Mouse (Mus musculus) heart, embryonic 14.5 days (tissue): ENCODE measurements around the gene Olfr1026. TPM values are rescaled to one million over a fixed set of nuclear protein-coding genes. Genes with fewer than 3 reads are reported as not detected.

Experiments
- ATAC-seq: fragments of 200-750 bp; cut with Nextera tagmentation; 2 replicates; pipeline ENCODE4 v1.8.0; 2017; ENCODE audit warnings: low read depth, moderate TSS enrichment; ENCODE audit not compliant: insufficient number of reproducible peaks, insufficient read depth, low FRiP score
- H3K27ac ChIP-seq, 2 experiments: fragments of 200-500 bp in 1 of 2; fragments of 300-500 bp in 1 of 2; sonication (generic) in 1 of 2; replicated peaks in 1 of 2; 2 replicates each; pipeline ENCODE4 v1.5.1; 2012 to 2014; ENCODE audit warnings: low read depth in 2 of 2, low read length in 2 of 2, control low read depth in 1 of 2, mild to moderate bottlenecking in 1 of 2, mixed read lengths in 1 of 2; ENCODE audit not compliant: control insufficient read depth in 1 of 2, insufficient read depth in 1 of 2
- H3K27me3 ChIP-seq: fragments of 300-500 bp; sonication (generic); 2 replicates; pipeline ENCODE4 v1.6.1; 2014; ENCODE audit warnings: mild to moderate bottlenecking, low read length, control low read depth; ENCODE audit not compliant: control insufficient read depth, insufficient read depth
- H3K36me3 ChIP-seq: fragments of 300-500 bp; sonication (generic); 2 replicates; pipeline ENCODE4 v1.6.1; 2014; ENCODE audit warnings: mild to moderate bottlenecking, control low read depth, low read length, mixed read lengths; ENCODE audit not compliant: control insufficient read depth, insufficient read depth
- H3K4me1 ChIP-seq, 2 experiments: fragments of 200-500 bp in 1 of 2; fragments of 300-500 bp in 1 of 2; sonication (generic) in 1 of 2; 2 replicates each; pipeline ENCODE4 v1.6.1; 2012 to 2014; ENCODE audit warnings: low read length in 2 of 2, control low read depth in 1 of 2, mixed read lengths in 1 of 2; ENCODE audit not compliant: control insufficient read depth in 2 of 2, insufficient read depth in 2 of 2
- H3K4me2 ChIP-seq: fragments of 300-500 bp; sonication (generic); 2 replicates; pipeline ENCODE4 v1.6.1; 2014; ENCODE audit warnings: mild to moderate bottlenecking, low read length
- H3K4me3 ChIP-seq, 2 experiments: fragments of 200-500 bp in 1 of 2; fragments of 300-500 bp in 1 of 2; sonication (generic) in 1 of 2; 2 replicates each; pipeline ENCODE4 v1.5.1; 2012 to 2014; ENCODE audit warnings: low read length in 2 of 2, mild to moderate bottlenecking in 2 of 2, control low read depth in 1 of 2, low read depth in 1 of 2, moderate library complexity in 1 of 2; ENCODE audit not compliant: control insufficient read depth in 1 of 2, insufficient read depth in 1 of 2
- H3K9ac ChIP-seq: fragments of 300-500 bp; sonication (generic); 2 replicates; pipeline ENCODE4 v1.6.1; 2014; ENCODE audit warnings: mild to moderate bottlenecking, low read length
- H3K9me3 ChIP-seq: fragments of 300-500 bp; sonication (generic); 2 replicates; pipeline ENCODE4 v1.6.1; 2016; ENCODE audit warnings: low read length, control low read depth; ENCODE audit not compliant: control insufficient read depth
- WGBS: fragments of 180-500 bp; shearing (Covaris S2); extraction: QIAGEN DNeasy Blood & Tissue Kit; methylation state at CpG from one replicate; pipeline ENCODE4 v1.1.7; 2014; 5-methylcytosine and 5-hydroxymethylcytosine counted together
- polyA plus RNA-seq: library from polyadenylated mRNA; unstranded; fragments of >200 nt; fragmentation: Nextera tagmentation; extraction: Ambion mirVana; gene quantifications from 2 replicates; pipeline ENCODE4 v1.2.1, GENCODE M21; 2014

Gene Olfr1026
- polyA plus RNA-seq = not detected in 2 replicates

DNA sequence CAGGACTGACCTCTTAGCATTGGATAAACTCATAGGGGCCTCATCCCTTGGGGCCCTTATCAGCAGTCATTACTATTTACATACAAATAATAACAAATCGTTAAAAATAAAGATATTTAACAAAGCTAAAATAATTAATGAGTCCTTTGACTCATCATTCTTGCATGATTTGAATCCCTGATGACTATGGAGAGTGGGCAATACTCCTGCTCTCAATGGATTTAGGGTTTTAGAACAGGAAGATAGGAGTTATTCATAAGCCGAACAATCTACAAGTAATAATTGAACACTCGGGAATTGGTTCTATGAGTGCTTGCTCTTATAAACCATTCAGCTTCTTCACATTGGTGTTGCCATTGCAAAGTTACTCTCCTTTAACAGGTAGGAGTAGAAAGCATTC lies at the start of gene Olfr1026:
TSS of gene Olfr1026 (plus strand) at position 301 of the 400 bp plus-strand sequence.
- Histone ChIP-seq H3K9me3 (no peaks in the 10 kb centered on the region), H3K27ac (no peak within 1 kb of the TSS), H3K36me3 (no peaks in the 10 kb centered on the region), H3K27me3 (no peaks in the 10 kb centered on the region), H3K4me3 (no peak within 1 kb of the TSS), H3K4me2 (no peak within 1 kb of the TSS), H3K4me1 (no peaks in the 10 kb centered on the region), H3K9ac (no peak within 1 kb of the TSS)
- ATAC-seq = no peak
- WGBS = 70% methylated on average over 3 of the region's 3 CpGs

DNA sequence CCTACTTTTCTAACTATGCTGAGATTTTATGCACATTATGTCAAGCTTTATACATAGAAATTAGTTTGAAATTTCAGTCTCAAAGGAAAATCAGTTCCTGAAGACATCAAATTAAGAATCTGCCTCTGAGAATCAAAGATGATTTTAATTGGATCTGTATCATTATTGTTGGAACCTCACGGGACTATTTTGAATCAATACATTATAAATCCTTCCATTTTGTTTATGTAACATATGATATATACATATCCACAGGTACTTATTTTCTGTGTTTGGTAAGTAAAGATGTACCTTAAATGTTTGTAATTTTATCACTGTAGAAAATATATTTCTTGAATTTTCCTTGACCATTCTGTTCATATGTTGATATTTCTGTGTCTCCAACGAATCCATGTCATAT lies 36.0 kb upstream of the Olfr1026 start, which contains the start of gene Olfr1023:
TSS of gene Olfr1023 (plus strand) at position 301 of the 400 bp plus-strand sequence.
- H3K36me3 ChIP-seq = no peaks in the 10 kb centered on the region
- H3K4me2 ChIP-seq = no peak within 1 kb of the TSS
- 69% methylated on average over 2 of the region's 2 CpGs for WGBS
- no peak within 1 kb of the TSS for H3K27ac ChIP-seq
- H3K4me3 ChIP-seq = no peak within 1 kb of the TSS
- H3K27me3 ChIP-seq = no peaks in the 10 kb centered on the region
- no peaks in the 10 kb centered on the region for H3K9me3 ChIP-seq
- no peaks in the 10 kb centered on the region for H3K4me1 ChIP-seq
- no peak within 1 kb of the TSS for H3K9ac ChIP-seq
- ATAC-seq = no peak

DNA sequence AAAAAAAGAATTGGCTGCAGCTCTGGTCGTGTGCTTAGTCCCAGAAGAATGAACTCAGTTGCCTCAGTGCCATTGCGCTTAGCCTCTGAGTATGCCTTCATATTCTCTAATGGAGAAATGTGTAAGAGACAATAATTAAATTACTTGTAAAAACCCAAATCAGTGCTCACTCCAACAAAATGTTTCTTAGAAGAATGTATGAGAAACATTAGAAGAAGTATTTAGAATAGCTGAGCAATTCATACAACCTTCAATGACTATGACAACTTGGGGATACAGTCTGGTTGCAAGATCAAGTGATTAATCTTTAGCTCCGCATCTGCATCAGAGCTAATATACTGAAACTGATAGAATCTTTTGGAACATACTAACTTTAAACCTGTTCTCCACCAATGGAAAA lies 16.4 kb upstream of the Olfr1026 start, which contains the start of gene Olfr1024:
TSS of gene Olfr1024 (minus strand) at position 101 of the 400 bp plus-strand sequence.
- H3K4me2 ChIP-seq = no peak within 1 kb of the TSS
- H3K9ac ChIP-seq = no peak within 1 kb of the TSS
- no peaks in the 10 kb centered on the region for H3K27me3 ChIP-seq
- H3K36me3 ChIP-seq = no peaks in the 10 kb centered on the region
- H3K4me1 ChIP-seq = no peaks in the 10 kb centered on the region
- H3K9me3 ChIP-seq = peaks cover 2% of the 10 kb centered on the region
- WGBS = 73% methylated on average over 3 of the region's 3 CpGs
- H3K4me3 ChIP-seq = no peak within 1 kb of the TSS
- no peak for ATAC-seq
- H3K27ac ChIP-seq = no peak within 1 kb of the TSS

DNA sequence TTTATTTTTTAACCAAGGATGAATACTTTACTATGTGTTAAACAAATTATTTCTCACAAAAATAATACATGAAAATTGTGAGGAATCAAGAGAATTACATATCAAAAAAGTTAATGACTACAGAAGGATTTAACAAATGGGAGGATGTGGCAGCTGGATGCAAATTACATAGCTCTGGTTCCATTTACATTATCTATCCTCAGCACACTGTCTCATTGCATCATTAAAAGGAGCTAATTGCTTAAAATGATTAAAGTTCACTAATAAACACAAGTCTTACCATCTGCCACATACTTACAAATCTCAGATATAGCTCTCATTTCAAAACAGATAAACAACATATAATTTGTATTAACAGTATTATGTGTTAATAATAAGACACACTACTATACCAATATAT lies 8.2 kb upstream of the Olfr1026 start:
- H3K4me2 ChIP-seq = no peak overlapping the region
- ATAC-seq = no peak
- no peak overlapping the region for H3K4me3 ChIP-seq

DNA sequence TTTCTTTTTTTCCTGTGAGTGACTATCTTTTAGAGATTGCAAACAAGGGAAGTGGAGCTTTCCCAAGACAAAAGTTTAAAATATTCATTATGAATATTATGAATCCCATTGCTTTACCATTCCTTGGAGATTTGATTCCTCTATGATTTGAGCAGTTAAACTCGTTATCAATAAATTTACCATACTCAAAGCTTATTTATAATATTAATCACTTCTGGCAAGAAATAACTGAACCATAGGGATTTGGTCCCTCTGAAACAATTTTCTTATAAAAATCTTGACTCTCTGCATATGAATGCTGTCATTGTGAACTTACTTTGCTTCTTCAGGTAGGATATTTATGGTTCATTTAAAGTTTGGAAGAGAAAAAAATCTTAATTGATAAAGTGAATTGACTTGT lies 6.5 kb upstream of the Olfr1026 start, which contains the start of gene Olfr1025-ps1:
TSS of gene Olfr1025-ps1 (plus strand) at position 301 of the 400 bp plus-strand sequence.
- Histone ChIP-seq H3K9ac (no peak within 1 kb of the TSS), H3K27me3 (no peaks in the 10 kb centered on the region), H3K36me3 (no peaks in the 10 kb centered on the region), H3K4me3 (no peak within 1 kb of the TSS), H3K9me3 (no peaks in the 10 kb centered on the region), H3K4me1 (no peaks in the 10 kb centered on the region), H3K4me2 (no peak within 1 kb of the TSS), H3K27ac (no peak within 1 kb of the TSS)
- 56% methylated on average over 1 of the region's 1 CpGs for WGBS
- ATAC-seq = no peak

More for the DNA sequence above, 8.2 kb upstream of the Olfr1026 start:
- H3K4me1 ChIP-seq = no peaks in the 10 kb centered on the region
- H3K36me3 ChIP-seq = no peaks in the 10 kb centered on the region
- H3K9me3 ChIP-seq = no peaks in the 10 kb centered on the region
- no peak overlapping the region for H3K9ac ChIP-seq
- H3K27me3 ChIP-seq = no peaks in the 10 kb centered on the region
- no peak overlapping the region for H3K27ac ChIP-seq

DNA sequence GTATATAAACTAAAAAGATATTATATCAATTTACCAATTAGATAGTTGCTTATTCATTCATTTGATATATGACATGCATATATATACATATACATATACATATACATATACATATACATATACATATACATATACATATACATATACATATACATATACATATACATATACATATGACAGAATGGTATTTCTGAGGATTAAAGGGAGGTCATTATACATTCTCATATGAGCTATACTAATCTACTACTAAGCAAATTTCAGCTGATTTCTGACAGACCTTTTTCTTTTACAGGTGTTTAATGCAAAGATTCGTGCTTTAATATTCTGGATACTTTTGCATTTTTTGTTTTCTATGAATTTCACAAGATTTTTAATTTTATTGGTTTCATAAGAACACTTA lies 28.8 kb downstream of the Olfr1026 start, which contains the start of gene Olfr1028:
TSS of gene Olfr1028 (plus strand) at position 301 of the 400 bp plus-strand sequence.
- H3K4me1 ChIP-seq = no peaks in the 10 kb centered on the region
- ATAC-seq = no peak

DNA sequence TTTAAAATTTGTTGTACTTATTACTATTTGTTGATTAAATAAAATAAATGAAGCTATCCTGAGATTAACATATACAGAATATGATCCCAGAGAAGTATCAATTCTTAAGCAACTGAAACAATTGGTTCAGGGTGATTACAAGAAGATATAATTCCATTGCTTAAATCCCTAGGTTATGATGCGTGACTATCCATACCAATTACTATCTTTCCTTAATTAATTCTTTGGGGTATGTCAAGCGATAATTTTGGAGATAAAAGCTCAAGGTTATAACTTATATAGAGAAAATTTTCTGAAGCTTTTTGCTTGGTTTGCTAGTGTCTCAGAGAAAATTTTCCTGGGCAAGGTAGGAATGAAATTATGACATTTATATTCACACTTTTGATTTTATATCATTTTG lies 52.2 kb downstream of the Olfr1026 start, which contains the start of gene Olfr1029:
TSS of gene Olfr1029 (plus strand) at position 301 of the 400 bp plus-strand sequence.
- 76% methylated on average over 2 of the region's 2 CpGs for WGBS
- ATAC-seq = no peak
- Histone ChIP-seq H3K9me3 (no peaks in the 10 kb centered on the region), H3K4me1 (no peaks in the 10 kb centered on the region), H3K4me3 (no peak within 1 kb of the TSS), H3K9ac (no peak within 1 kb of the TSS), H3K27ac (no peak within 1 kb of the TSS), H3K36me3 (no peaks in the 10 kb centered on the region), H3K27me3 (no peaks in the 10 kb centered on the region), H3K4me2 (no peak within 1 kb of the TSS)

More for the DNA sequence above, 28.8 kb downstream of the Olfr1026 start, which contains the start of gene Olfr1028:
- H3K4me2 ChIP-seq = no peak within 1 kb of the TSS
- no peaks in the 10 kb centered on the region for H3K27me3 ChIP-seq
- H3K9me3 ChIP-seq = no peaks in the 10 kb centered on the region
- H3K9ac ChIP-seq = no peak within 1 kb of the TSS
- H3K4me3 ChIP-seq = no peak within 1 kb of the TSS
- H3K27ac ChIP-seq = no peak within 1 kb of the TSS
- H3K36me3 ChIP-seq = no peaks in the 10 kb centered on the region
- 77% methylated on average over 1 of the region's 1 CpGs for WGBS
